Mouse (Mus musculus) embryonic facial prominence, embryonic 12.5 days (tissue): ENCODE results near the gene BC107364. TPM values are rescaled to one million over a fixed set of nuclear protein-coding genes. Genes with fewer than 3 reads are reported as not detected.
"Not testable (repeated sequence)": the region's sequence is repeated elsewhere in the genome, so short reads cannot be mapped to it uniquely, and the experiment has no call there.

ENCODE experiments used
- ATAC-seq: fragments of 200-750 bp; cut with Nextera tagmentation; 2 replicates; pipeline ENCODE4 v1.8.0; 2017; ENCODE audit not compliant: insufficient number of reproducible peaks, insufficient read depth, low FRiP score, low TSS enrichment
- H3K27ac ChIP-seq: fragments of 300-500 bp; sonication (generic); 2 replicates; pipeline ENCODE4 v1.5.1; 2016; ENCODE audit warnings: mild to moderate bottlenecking
- H3K27me3 ChIP-seq: fragments of 300-500 bp; sonication (generic); 2 replicates; pipeline ENCODE4 v1.6.1; 2016; ENCODE audit warnings: mild to moderate bottlenecking, moderate library complexity
- H3K36me3 ChIP-seq: fragments of 300-500 bp; sonication (generic); 2 replicates; pipeline ENCODE4 v1.6.1; 2016; ENCODE audit warnings: mild to moderate bottlenecking
- H3K4me1 ChIP-seq: fragments of 300-500 bp; sonication (generic); 2 replicates; pipeline ENCODE4 v1.6.1; 2016
- H3K4me2 ChIP-seq: fragments of 300-500 bp; sonication (generic); replicated peaks from 2 replicates; pipeline ENCODE4 v1.6.1; 2016; ENCODE audit warnings: mild to moderate bottlenecking, moderate library complexity
- H3K4me3 ChIP-seq: fragments of 300-500 bp; sonication (generic); 2 replicates; pipeline ENCODE4 v1.5.1; 2016; ENCODE audit warnings: mild to moderate bottlenecking
- H3K9ac ChIP-seq: fragments of 300-500 bp; sonication (generic); 2 replicates; pipeline ENCODE4 v1.6.1; 2016; ENCODE audit warnings: mild to moderate bottlenecking, moderate library complexity
- H3K9me3 ChIP-seq: fragments of 300-500 bp; sonication (generic); 2 replicates; pipeline ENCODE4 v1.6.1; 2016; ENCODE audit warnings: mild to moderate bottlenecking, moderate library complexity
- WGBS: fragments of 180-500 bp; shearing (Covaris S2); methylation state at CpG from one replicate; pipeline ENCODE4 v1.1.7; 2016; 5-methylcytosine and 5-hydroxymethylcytosine counted together
- polyA plus RNA-seq: library from polyadenylated mRNA; unstranded; fragments of >200 nt; fragmentation: Nextera tagmentation; extraction: Ambion mirVana; gene quantifications from 2 replicates; pipeline ENCODE4 v1.2.1, GENCODE M21; 2016

The BC107364 gene
- polyA plus RNA-seq, 1 experiment from 2014 or later: 0.26 TPM

GRCm38 (mm10) chr3:96405541-96406503, 46.3 kb downstream of the BC107364 start:
- peaks cover 83% of the 10 kb centered on the region for H3K27me3 ChIP-seq
- no peaks in the 10 kb centered on the region for H3K36me3 ChIP-seq
- 58% methylated on average over 32 of the region's 32 CpGs for WGBS
- 0 out of 2 replicates have a peak, but pooled peaks cover 12% of the 10 kb centered on the region for H3K4me1 ChIP-seq
- H3K27ac ChIP-seq: no peak overlapping the region
- no peak overlapping the region for H3K9ac ChIP-seq
- no peaks in the 10 kb centered on the region for H3K9me3 ChIP-seq
- no peak overlapping the region for H3K4me2 ChIP-seq
- ATAC-seq: no peak
- H3K4me3 ChIP-seq: no peak overlapping the region

GRCm38 (mm10) chr3:96405004-96405403, 47.1 kb downstream of the BC107364 start:
- no peak for ATAC-seq
- H3K4me3 ChIP-seq: no peak overlapping the region
- no peak overlapping the region for H3K27ac ChIP-seq
- no peak overlapping the region for H3K9ac ChIP-seq
- H3K36me3 ChIP-seq: no peaks in the 10 kb centered on the region
- no peak overlapping the region for H3K4me2 ChIP-seq
- H3K27me3 ChIP-seq: peaks cover 83% of the 10 kb centered on the region
- H3K4me1 ChIP-seq: 0 out of 2 replicates have a peak, but pooled peaks cover 12% of the 10 kb centered on the region
- no peaks in the 10 kb centered on the region for H3K9me3 ChIP-seq
- 30% methylated on average over 11 of the region's 11 CpGs for WGBS

GRCm38 (mm10) chr3:96404450-96404849, 47.7 kb downstream of the BC107364 start:
- under 1% methylated on average over 26 of the region's 26 CpGs for WGBS
- H3K9me3 ChIP-seq: no peaks in the 10 kb centered on the region
- ATAC-seq: no peak

GRCm38 (mm10) chr3:96403016-96403415, 49.1 kb downstream of the BC107364 start:
- Histone ChIP-seq H3K27ac (no peak overlapping the region), H3K4me3 (no peak overlapping the region), H3K9ac (no peak overlapping the region), H3K9me3 (no peaks in the 10 kb centered on the region), H3K4me1 (0 out of 2 replicates have a peak, but pooled peaks cover 12% of the 10 kb centered on the region), H3K36me3 (no peaks in the 10 kb centered on the region), H3K4me2 (no peak overlapping the region), H3K27me3 (peaks cover 83% of the 10 kb centered on the region)
- ATAC-seq: no peak
- 18% methylated on average over 1 of the region's 1 CpGs for WGBS

More at GRCm38 (mm10) chr3:96404450-96404849, 47.7 kb downstream of the BC107364 start:
- no peaks in the 10 kb centered on the region for H3K36me3 ChIP-seq
- H3K27me3 ChIP-seq: peaks cover 83% of the 10 kb centered on the region
- H3K9ac ChIP-seq: no peak overlapping the region
- no peak overlapping the region for H3K27ac ChIP-seq
- H3K4me1 ChIP-seq: 0 out of 2 replicates have a peak, but pooled peaks cover 12% of the 10 kb centered on the region
- peak overlapping the region; percentile 36 for H3K4me2 ChIP-seq
- peak overlapping the region; percentile 19; the same call in 1 of the 2 replicates for H3K4me3 ChIP-seq

- Histone ChIP-seq H3K4me3 (peak overlapping the region; percentile 29), H3K27me3 (peaks cover 90% of the 10 kb centered on the region), H3K4me2 (peak overlapping the region; percentile 44), H3K27ac (no peak overlapping the region), H3K36me3 (no peaks in the 10 kb centered on the region), H3K4me1 (0 out of 2 replicates have a peak, but pooled peaks cover 12% of the 10 kb centered on the region), H3K9me3 (no peaks in the 10 kb centered on the region), H3K9ac (no peak overlapping the region)
- 0 out of 2 replicates have a peak, but pooled peaks have one; percentile 15 for ATAC-seq
- WGBS: under 1% methylated on average over 41 of the region's 41 CpGs
Measured at GRCm38 (mm10) chr3:96401832-96402501, 50.1 kb downstream of the BC107364 start.

GRCm38 (mm10) chr3:96401474-96401831, 50.7 kb downstream of the BC107364 start:
- peak overlapping the region; percentile 29 for H3K4me3 ChIP-seq
- H3K9ac ChIP-seq: no peak overlapping the region
- H3K9me3 ChIP-seq: no peaks in the 10 kb centered on the region
- H3K27me3 ChIP-seq: peaks cover 92% of the 10 kb centered on the region
- H3K27ac ChIP-seq: no peak overlapping the region
- ATAC-seq: no peak
- 2% methylated on average over 13 of the region's 13 CpGs for WGBS
- H3K4me1 ChIP-seq: 0 out of 2 replicates have a peak, but pooled peaks cover 12% of the 10 kb centered on the region
- H3K36me3 ChIP-seq: no peaks in the 10 kb centered on the region
- H3K4me2 ChIP-seq: peak overlapping the region; percentile 44

GRCm38 (mm10) chr3:96398911-96399310, 53.2 kb downstream of the BC107364 start:
- no peak for ATAC-seq
- H3K27me3 ChIP-seq: peaks cover 86% of the 10 kb centered on the region
- no peak overlapping the region for H3K4me2 ChIP-seq
- no peaks in the 10 kb centered on the region for H3K9me3 ChIP-seq
- 4% methylated on average over 5 of the region's 5 CpGs for WGBS
- H3K9ac ChIP-seq: no peak overlapping the region
- no peaks in the 10 kb centered on the region for H3K36me3 ChIP-seq
- no peak overlapping the region for H3K27ac ChIP-seq
- H3K4me1 ChIP-seq: 0 out of 2 replicates have a peak, but pooled peaks cover 6% of the 10 kb centered on the region
- no peak overlapping the region for H3K4me3 ChIP-seq

- WGBS: 92% methylated on average over 7 of the region's 7 CpGs
- H3K4me3 ChIP-seq: no peak overlapping the region
- peaks cover 74% of the 10 kb centered on the region for H3K27me3 ChIP-seq
- no peak overlapping the region for H3K4me2 ChIP-seq
- H3K4me1 ChIP-seq: 0 out of 2 replicates have a peak, but pooled peaks cover 4% of the 10 kb centered on the region
- no peaks in the 10 kb centered on the region for H3K9me3 ChIP-seq
- H3K9ac ChIP-seq: no peak overlapping the region
- no peak overlapping the region for H3K27ac ChIP-seq
- ATAC-seq: no peak
- H3K36me3 ChIP-seq: no peaks in the 10 kb centered on the region
Measured at GRCm38 (mm10) chr3:96396857-96397256, 55.2 kb downstream of the BC107364 start.

GRCm38 (mm10) chr3:96387202-96387601, 64.9 kb downstream of the BC107364 start:
- H3K27ac ChIP-seq, H3K9ac ChIP-seq, H3K4me3 ChIP-seq, H3K36me3 ChIP-seq, H3K4me2 ChIP-seq, ATAC-seq, H3K4me1 ChIP-seq, H3K9me3 ChIP-seq: not testable (repeated sequence)
- no CpG with 5 or more reads among the region's 18 CpGs for WGBS
- H3K27me3 ChIP-seq: peaks cover 29% of the 10 kb centered on the region
